Mouse (Mus musculus) cerebellum, adult 11 months (tissue): ENCODE measurements at regions not wholly inside any gene's neighbourhood (a gene's known extent, or its start where the extent isn't known, plus 50 kb on each side); places are given as distances from the start of the nearest gene placed in this dataset.

ENCODE experiments used
- DNase-seq: peaks from one replicate; pipeline ENCODE4 v3.0.0; 2022

DNA sequence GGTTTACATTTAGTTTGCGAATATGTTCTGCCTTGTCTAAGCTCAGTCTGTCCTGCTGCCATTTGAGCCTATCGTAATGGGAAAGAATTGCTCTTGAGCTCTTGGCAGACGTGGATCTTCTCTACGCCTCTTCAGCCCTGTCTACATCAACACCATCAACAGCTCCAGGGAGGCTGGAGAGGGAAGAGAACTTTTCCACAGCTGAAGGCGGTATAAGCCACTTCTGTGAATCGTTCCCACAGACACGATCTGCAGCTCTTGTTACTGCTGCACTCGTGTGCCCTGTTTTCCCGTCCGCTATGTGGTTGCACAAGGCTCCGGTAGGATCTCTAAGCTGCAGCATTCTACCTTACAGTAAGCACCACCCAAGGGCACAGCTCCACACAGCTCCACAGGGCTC lies 128.5 kb upstream of the Cadm1 start:
- no peak for DNase-seq

- DNase-seq = no peak
These were observed 126.7 kb upstream of the Cadm1 start for GRCm38 (mm10) chr9:47403317-47403716.

- no peak for DNase-seq
These were observed 125.2 kb upstream of the Cadm1 start for GRCm38 (mm10) chr9:47404821-47405220.

- no peak for DNase-seq
These were observed 124.4 kb upstream of the Cadm1 start for GRCm38 (mm10) chr9:47405547-47405946.

DNA sequence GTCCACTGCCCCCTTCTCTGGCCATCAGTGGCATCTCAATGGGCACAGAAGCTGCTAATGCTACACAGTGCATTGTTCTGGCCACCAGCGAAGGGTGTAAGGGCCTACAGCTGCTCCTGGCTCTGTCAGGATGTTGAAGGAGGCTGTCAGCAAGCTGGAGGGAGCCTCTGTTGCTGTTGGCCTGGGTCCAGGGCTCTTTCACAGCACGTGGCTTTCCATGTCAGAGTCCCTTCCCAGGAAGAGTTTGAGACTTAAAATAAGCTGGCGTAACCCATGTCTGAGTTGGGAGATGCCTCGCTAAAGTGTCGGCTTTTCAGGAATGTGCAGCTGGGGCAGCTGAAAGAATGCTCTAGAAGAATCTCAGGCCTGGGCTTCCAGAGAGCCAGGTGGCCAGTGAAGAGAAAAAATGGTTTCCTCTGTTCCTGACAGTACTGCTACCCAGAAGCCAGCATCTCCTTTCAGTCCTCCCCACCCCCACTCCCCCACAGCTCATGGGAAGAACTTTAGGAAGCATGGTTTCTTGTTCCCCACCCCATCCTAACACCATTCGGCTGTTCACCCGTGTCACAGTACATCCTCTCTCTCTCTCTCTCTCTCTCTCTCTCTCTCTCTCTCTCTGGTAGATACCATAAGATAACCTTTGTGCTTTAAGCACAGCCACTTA lies 122.8 kb upstream of the Cadm1 start:
- DNase-seq = no peak

GRCm38 (mm10) chr9:47408061-47408460 lies 121.9 kb upstream of the Cadm1 start:
- DNase-seq = no peak

DNA sequence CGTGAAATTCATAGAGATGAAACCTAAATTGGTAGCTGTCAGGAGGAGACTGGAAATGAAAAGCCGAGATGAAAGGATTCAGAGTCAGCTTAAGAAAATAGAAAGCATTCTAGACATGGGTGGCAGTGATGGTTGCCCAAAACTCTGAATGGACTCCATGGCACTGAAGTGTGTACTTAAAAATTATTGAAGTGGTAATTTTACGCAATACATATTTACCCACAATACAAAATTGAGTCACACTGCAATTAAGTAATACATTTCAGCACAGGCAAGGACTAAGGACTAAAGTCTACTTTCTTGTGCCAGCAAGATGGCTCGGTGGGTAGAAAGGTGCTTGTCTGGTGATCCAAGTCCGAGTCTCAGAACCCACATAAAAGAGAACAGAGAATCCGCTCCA lies 120.4 kb upstream of the Cadm1 start:
- DNase-seq = no peak

GRCm38 (mm10) chr9:47412786-47413185 lies 117.2 kb upstream of the Cadm1 start:
- DNase-seq = no peak

DNA sequence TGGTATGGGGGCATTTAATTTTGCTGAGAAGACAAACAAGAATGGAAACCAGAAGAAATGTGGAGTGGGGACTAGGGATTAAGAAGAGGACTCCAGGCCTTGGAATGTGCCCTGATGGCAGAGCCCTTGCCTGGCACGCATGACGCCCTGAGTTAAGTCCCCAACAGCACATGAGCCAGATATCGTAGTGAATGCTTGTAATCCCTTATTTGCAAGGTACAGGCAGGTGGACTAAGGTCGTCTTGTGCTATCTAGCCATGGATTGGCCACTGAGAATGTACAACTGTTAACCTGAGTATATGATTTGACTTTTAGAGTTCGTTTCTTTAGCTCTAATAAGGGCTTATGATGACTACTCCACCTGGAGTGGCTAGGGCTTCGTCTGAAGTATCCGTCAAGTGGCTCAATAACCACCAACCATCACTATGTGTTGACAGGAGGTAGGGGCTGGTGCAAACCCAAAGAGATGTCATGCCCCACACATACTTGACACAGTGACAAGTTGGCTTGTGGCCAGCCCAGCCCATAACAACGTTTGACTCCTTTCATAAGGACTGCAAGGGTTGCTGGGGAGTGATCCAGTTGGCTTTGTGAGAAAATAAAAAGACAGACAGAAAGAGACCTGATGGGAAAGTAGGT lies 115.5 kb upstream of the Cadm1 start:
- no peak for DNase-seq

DNA sequence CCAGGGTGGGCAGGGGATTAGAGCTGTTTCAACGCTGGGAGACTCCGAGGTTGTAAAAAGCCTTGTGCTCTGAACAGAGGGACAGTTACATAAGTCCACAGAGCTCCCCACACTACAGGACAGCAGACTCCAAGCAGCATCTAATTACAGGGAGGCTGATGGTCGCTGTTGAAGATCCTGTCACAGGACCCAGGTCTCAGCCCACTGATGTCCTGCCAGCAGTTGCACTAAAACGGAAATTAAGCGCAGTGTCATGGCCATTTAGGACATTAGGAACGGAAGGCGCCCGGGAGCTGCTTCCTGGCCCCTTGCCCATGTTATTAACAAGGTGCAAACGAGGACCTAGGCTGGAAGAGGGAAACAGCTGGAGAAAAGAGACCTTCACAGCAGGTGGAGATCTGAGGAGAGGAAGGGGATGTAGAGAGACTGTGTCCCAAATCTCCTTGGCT lies 107.8 kb upstream of the Cadm1 start:
- DNase-seq = peak; percentile 58

- DNase-seq = peak; percentile 85
These were observed 107.1 kb upstream of the Cadm1 start for GRCm38 (mm10) chr9:47422741-47423461.

DNA sequence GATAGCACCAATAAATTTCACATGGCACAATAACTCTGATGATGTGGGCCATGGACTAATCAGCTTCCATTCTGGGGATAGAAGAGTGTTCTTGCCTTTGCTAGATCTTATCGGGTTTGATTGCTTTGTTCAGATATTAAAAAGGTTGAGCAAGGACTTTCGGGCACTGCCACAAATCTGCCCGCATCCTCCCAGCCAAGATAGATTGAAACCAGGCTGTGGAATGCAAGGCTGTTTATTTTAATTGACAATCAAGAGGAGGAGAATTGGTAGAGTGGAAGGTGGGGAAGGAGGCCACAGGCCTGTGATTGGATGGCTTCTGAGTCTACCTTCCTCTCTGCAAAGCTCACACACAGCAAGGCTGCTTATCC lies 106.5 kb upstream of the Cadm1 start:
- no peak for DNase-seq

DNA sequence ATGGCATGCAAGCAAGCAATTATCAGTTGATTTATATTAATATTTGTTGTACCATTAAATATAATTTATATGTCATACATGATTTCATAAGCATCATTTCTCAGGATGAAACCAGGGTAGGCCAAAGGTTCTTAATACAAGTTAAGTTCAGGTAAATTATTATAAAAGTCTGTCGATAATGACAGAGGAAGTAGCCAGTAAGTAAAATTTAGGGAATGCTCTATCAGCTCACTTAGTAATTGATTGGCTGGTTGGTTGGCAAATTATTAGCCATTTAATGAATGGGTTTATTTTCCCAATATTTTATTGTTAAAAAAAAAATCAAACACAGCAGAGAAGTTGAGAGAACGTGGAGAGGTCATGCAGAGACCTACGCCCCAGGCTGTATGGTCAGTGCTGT lies 105.8 kb upstream of the Cadm1 start:
- DNase-seq = no peak

DNA sequence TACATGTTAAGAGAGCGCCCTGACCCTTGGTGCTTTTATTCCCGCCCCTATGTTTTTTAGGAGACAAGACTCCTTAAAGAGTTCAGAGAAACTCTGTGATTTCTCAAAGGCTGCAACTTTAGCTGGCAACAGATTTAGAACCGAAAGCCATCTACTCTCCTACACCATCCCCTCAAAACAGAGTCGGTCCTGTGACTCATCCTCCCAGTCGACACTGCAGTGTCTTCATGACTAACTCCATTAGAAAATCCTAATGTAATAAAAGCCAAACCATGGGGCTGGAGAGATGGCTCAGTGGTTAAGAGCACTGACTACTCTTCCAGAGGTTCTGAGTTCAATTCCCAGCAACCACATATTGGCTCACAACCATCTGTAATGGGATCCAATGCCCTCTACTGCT lies 103.3 kb upstream of the Cadm1 start:
- DNase-seq = no peak

- no peak for DNase-seq
These were observed 101.1 kb upstream of the Cadm1 start for GRCm38 (mm10) chr9:47428710-47429341.

DNA sequence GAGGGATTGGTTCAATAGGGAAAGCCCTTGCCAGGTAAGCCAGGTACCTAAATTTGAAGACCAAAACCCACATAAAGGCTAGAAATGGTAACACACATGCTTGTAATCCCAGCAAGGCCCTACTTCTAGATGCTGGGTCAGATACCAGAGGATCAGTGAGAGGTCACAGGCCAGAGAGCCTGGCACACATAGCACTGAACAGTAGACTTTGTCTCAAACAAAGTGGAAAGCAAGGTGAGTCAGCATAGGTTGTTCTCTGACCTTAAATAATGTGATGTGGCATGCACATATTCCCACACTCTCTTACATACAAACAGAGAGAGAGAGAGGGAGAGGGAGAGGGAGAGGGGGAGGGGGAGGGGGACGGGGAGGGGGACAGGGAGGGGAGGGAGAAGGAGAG lies 100.3 kb upstream of the Cadm1 start:
- DNase-seq = no peak

- no peak for DNase-seq
These were observed 97.3 kb upstream of the Cadm1 start for GRCm38 (mm10) chr9:47432715-47433114.

- no peak for DNase-seq
These were observed 96.8 kb upstream of the Cadm1 start for GRCm38 (mm10) chr9:47433185-47433584.

- DNase-seq = no peak
These were observed 95.9 kb upstream of the Cadm1 start for GRCm38 (mm10) chr9:47434091-47434490.

DNA sequence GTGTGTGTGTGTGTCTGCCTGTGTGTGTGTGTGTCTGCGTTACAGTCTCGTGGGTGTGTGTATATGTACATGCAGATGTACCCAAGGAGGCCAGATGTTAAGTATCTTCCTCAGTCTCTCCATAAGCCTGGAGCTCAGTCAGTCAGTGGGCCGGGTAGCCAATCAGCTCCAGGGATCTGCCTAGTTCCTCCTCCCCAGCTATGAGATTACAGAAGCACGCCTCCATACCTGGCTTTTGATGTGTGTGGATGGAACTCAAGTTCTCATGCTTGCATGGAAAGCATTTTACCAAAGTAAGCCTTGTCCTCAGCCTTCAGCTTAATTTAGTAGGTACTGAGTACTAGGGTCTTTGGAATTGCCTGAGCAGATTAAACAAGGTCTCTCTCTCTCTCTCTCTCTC lies 91.0 kb upstream of the Cadm1 start:
- DNase-seq = no peak

DNA sequence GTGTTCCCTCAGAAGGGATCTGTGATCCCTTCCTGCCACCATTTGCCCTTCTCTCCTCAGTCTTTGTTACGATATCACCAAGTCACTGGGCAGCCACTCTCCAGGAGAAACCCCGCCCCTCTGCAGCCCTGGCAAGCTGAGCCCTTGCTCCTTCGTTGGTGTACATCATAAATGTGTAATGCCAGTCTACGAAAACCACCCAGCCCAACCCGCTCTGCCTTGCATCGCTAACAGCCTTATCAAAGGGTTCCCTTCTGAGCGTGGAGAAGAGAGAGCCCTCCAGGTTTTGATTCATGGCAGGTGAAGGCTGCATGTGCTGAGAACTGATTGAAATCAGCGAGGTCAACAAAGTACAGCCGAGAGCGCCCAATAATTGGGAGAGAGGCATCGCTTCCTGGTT lies 90.5 kb upstream of the Cadm1 start:
- no peak for DNase-seq

- no peak for DNase-seq
These were observed 89.8 kb upstream of the Cadm1 start for GRCm38 (mm10) chr9:47440128-47440527.

DNA sequence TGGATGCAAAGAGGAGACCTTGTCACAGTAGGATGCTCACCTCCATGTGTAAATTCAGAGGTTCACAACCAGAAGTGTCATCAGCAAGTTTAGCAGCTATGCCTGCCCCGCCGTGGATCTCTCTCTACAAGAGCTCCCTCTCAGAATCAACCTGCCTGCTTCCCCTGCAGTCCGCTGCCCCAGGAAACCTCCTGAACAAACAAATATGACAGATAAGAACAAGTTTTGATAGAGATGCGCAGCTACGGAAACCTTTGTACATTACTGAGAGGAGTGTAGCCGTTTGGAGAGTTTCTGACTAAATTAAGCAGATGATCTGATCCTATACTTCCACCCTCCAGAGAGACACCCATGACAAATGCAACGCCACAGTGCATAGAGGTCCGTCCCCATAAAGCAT lies 88.8 kb upstream of the Cadm1 start:
- no peak for DNase-seq

- DNase-seq = no peak
These were observed 85.8 kb upstream of the Cadm1 start for GRCm38 (mm10) chr9:47444168-47444567.
